Mouse (Mus musculus) common myeloid progenitor, adult 5-6 weeks (primary cell): ENCODE measurements around the gene Gm44503. TPM values are rescaled to one million over a fixed set of nuclear protein-coding genes. Genes with fewer than 3 reads are reported as not detected.

Experiments used
- ATAC-seq: replicated peaks from 2 replicates; pipeline ENCODE4 v1.8.0; 2016; ENCODE audit warnings: low read depth, mild to moderate bottlenecking, moderate TSS enrichment, inconsistent platforms; ENCODE audit not compliant: poor library complexity, severe bottlenecking
- total RNA-seq: library from RNA; stranded (forward); fragments of 200-1000, 187-1606 nt; gene quantifications from 2 replicates; pipeline ENCODE4 v1.2.3, GENCODE M21; 2017

Gene Gm44503
- total RNA-seq, 1 experiment from 2014 or later: 0.18 TPM

- ATAC-seq: no peak
These were observed 56.1 kb downstream of the Gm44503 start for GRCm38 (mm10) chr9:73014724-73015123.

- no peak for ATAC-seq
These were observed 61.2 kb downstream of the Gm44503 start for GRCm38 (mm10) chr9:73019841-73020240.

GRCm38 (mm10) chr9:73020566-73021097 lies 62.0 kb downstream of the Gm44503 start:
- no peak for ATAC-seq

DNA sequence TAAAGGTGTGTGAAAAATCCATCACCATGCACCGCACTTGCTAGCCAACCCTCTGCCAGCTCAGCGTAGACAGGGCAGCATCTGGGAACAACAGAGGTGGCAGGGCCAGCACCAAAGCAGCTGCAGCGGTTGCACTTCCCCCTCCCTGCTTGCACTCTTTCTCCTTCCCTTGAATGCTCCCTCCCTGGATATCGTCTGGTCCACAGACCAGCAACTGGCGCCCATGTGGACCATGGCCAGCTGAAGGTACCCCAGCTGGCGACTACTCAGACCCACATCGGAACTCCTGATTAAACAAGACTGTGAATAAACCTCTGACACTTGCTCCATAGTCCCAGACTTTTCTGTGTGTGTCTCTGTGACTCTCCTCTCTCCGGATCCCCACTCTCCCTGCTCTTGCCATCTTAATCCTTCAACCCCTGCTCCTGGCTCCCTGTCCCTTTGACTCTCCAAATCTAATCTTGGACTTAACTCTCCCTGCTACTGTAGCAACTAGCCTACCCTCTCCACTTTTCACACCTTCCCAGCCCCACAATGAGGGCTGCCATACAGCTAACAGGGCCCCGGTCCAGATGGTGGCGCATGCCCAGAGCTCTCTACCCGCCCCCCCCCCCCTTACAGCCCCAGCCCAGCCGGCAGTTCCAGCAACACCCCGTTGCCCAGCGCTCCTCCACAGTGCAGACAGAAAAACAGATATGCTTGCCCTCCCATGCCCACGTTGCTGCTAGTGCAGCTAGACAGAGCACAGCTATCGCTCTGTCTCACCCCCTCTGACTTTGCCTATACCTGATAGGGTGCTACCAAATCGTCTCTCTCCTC lies 67.4 kb downstream of the Gm44503 start:
- ATAC-seq: no peak

GRCm38 (mm10) chr9:73030443-73030842 lies 71.8 kb downstream of the Gm44503 start:
- no peak for ATAC-seq

GRCm38 (mm10) chr9:73031421-73031820 lies 72.8 kb downstream of the Gm44503 start:
- no peak for ATAC-seq

GRCm38 (mm10) chr9:73033406-73033805 lies 74.8 kb downstream of the Gm44503 start:
- no peak for ATAC-seq

DNA sequence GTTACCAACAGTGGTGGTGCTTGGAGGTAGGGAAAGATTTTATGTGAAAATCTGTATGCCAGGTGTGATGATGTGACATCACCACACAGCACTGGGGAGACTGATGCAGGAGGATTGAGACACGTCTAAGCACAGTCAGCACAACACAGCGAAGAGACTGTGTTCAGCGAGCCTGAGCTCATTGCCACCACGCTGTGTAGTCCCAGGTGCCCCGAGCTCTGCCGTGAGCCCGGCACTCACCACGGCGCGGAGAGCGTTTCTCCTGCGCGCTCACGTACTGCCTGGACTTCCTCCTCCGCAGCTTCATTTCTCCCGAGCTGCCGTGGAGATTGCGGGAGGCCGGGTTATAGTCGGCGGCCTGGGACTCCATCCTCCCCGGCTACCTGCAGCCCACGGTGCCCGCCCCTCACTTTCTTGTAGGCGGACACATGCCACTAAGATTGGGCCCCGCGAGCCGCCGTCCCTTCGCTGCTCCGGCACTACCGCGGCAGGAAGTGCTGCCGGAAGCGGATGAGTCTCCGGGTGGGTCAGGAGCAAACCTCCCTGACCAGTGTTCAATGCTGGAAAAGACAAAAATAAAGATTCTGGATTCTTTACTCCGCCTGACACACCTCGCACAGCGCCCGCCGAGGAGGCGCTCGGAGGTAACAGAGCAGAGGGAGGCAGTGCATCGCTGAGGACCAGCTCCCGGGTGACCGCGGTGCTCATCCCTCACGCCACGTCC lies 80.7 kb downstream of the Gm44503 start:
- ATAC-seq: peak; percentile 82

- ATAC-seq: no peak
These were observed 81.4 kb downstream of the Gm44503 start, which contains the start of gene Pigb for GRCm38 (mm10) chr9:73040080-73040479. Gene Pigb (minus strand): TSS chr9:73040378.

DNA sequence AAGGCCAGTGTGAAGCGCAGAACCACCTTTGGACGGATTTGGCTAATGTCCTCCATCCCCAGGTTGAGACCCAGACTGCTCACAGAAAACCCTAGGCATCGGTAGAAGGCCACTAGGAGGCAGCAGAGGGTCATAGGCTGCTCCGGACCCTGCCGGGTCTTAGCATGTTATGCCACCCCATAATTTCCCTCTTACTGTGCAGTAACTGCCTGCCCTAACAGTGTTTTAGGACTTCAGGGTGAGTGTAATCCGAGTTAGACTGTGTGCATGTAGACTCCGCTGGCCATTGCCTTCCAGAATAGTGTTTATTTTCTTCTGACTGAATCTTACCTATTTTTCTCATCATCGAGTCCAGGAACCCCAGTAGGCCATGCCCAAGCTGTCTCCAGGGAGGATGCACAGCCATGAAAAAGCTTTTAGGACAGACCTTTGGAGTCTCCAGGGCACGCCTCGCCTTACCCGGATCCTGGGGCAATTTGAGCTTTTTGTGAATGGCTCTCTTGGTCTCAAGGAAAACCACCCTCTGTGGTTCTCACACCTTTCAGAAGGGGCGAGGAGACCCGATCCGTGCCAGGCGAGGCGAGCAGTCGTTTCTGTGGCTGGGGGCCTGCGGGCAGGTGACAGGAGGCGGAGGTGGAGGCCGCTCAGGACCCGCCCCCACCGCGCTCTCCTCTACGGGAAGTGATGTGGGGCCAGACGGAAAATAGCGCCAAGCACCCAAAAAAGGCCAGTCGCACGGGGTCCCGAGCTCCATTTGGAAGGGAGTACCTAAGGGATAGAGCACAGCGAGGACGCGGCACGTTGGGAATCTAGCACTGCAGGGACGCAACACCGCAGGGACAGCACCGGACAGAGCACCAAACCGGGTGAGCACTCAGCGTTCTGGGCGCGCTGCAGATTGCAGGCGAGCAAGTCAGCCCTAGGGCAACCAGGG lies 85.8 kb downstream of the Gm44503 start, which contains the start of gene Rab27a:
Rab27a (plus strand) TSS at position 709 of the 934 bp plus-strand sequence.
- ATAC-seq: peak; percentile 81

GRCm38 (mm10) chr9:73045204-73045603 lies 86.6 kb downstream of the Gm44503 start:
- no peak for ATAC-seq

- ATAC-seq: no peak
These were observed 87.1 kb downstream of the Gm44503 start for GRCm38 (mm10) chr9:73045711-73046110.

GRCm38 (mm10) chr9:73047906-73048305 lies 89.3 kb downstream of the Gm44503 start:
- ATAC-seq: no peak

DNA sequence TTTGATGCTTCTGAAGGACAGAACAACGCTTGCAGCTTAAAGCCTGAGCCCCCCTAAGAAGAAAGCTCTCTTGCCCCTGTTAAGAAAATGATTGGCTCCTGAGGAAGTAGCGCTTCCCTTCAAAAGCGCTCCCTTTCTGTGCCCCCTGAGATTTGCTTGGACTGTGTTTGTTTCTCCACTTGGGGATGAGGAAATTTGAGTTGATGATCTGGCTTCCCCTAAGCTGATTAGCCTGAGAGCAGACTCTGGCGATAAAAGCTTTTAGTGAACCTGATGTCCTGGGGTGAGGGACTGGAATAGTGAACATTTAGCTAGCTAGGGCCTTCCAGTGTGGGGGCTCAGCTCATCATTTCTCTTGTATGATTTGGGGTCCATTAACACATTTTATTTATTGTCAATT lies 90.3 kb downstream of the Gm44503 start:
- no peak for ATAC-seq

DNA sequence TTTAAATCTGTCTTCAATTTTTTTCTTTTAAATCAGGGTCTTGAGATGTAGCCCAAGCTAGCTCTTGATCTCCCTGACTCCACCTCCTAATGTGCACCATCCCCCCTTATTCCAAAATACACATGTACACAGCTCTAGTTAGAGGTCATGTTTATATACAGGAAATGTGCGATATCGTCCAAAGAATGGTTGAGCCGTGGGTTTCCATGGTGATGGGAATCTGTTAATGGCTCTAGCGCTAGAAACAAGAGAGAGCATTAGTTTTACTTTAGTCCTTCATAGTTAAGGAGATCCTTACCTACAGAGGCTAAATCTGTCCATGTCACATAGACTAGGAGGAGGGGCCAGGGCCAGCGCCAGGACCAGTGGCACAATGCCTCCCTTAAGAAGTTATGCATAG lies 91.2 kb downstream of the Gm44503 start:
- ATAC-seq: no peak

DNA sequence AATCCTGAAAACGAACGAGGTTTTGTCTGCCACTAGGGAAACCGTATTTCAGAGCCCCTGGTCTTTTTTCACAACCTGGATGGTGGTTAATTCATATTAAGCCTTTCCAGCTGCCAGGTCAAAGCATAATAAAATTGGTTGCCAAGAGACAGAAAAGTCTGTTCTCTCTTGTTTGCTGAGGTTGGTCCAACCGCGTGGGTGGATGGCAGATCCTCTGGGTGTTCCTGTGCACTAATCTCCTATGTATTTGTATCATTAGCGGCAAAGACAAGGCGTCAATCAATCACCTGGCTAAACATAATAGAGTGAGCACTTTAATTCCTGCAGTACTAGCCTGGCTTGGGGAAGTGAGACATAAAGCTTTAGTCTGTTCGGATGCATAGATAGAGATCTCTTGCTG lies 92.0 kb downstream of the Gm44503 start:
- ATAC-seq: no peak

GRCm38 (mm10) chr9:73055441-73055911 lies 96.8 kb downstream of the Gm44503 start:
- ATAC-seq: no peak

- no peak for ATAC-seq
These were observed 100.6 kb downstream of the Gm44503 start for GRCm38 (mm10) chr9:73059224-73059623.

DNA sequence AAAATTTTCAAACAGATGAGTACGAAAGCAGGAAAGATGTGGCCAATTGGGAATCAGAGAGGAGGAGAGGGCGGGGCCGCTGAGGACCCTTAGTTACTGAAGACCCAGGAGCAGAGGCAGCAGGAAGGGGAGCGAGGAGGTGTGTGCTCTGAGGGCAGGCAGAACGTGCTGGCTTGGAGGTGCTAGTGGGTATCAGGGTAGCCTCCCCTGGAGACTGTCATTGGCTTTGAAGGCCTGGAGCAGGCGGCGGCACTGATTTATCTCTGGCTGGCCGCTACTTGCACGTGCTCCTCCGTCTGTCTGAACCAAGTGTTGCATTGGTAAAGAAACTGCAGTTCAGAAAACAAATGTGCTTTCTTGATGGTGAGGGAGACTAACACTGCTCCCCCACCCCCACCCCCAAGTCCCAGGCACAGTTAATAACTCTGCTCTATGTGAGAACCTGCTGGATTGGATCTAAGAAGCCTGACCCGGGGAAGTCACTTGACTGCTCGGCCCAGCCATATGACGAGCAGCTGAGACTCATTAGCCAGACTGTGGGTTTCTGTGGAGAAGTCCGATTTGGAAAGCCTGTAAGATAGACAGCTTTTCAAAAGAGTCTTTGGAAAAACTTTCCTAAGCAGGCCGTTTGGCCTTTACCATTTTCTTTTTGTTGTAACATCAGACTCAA lies 105.1 kb downstream of the Gm44503 start:
- ATAC-seq: no peak
